Mouse (Mus musculus) cerebellum, adult 9-10 months (tissue): ENCODE results near the gene Rtkn.
"Not testable (repeated sequence)": the region's sequence is repeated elsewhere in the genome, so short reads cannot be mapped to it uniquely, and the experiment has no call there.

Experiments
- DNase-seq: peaks from one replicate; pipeline ENCODE4 v3.0.0; 2022

The Rtkn gene

GRCm38 (mm10) chr6:83141636-83142035 is 6.4 kb downstream of the Rtkn start:
- no peak for DNase-seq

GRCm38 (mm10) chr6:83142211-83142731 is 7.0 kb downstream of the Rtkn start:
- no peak for DNase-seq

DNA sequence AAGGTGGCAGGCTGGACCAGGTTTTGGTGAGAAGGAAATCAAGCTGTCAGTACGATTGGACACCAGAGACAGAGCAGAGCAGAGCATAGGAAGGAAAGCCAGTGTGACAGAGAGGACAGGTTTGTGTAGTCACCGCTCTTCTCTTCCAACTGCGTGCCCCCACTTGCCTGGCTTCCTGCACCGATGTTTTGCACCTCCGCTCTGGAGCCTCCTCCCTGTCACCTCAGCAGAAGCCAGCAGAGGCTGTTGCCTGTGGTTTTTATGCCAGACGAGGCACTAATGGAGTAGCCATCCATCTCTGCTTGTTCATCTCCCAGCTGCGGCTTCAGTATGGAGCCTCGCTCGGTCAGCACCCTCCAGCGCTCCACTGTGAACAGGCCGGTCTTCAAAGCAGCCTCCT is 7.6 kb downstream of the Rtkn start:
- no peak for DNase-seq

GRCm38 (mm10) chr6:83145209-83145608 is 9.9 kb downstream of the Rtkn start:
- no peak for DNase-seq

- no peak for DNase-seq
These were observed 10.5 kb downstream of the Rtkn start for GRCm38 (mm10) chr6:83145805-83146204.

GRCm38 (mm10) chr6:83147280-83147679 is 12.0 kb downstream of the Rtkn start:
- no peak for DNase-seq

DNA sequence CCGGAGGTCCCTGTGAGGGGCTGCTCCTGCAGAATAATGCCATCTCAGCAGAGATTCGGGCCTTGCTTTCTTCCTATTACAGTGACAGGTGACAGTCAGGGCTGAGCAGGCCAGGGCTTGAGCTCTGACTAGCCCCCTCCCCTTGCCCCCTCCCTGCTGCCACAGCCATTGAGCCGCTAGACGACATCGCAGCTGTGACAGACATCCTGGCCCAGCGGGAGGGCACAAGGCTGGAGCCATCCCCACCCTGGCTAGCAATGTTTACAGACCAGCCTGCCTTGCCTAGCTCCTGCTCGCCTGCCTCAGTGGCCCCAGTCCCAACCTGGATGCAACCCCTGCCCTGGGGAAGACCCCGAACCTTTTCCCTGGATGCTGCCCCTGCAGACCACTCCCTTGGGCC is 16.5 kb downstream of the Rtkn start:
- no peak for DNase-seq

GRCm38 (mm10) chr6:83153038-83153437 is 17.8 kb downstream of the Rtkn start:
- no peak for DNase-seq

DNA sequence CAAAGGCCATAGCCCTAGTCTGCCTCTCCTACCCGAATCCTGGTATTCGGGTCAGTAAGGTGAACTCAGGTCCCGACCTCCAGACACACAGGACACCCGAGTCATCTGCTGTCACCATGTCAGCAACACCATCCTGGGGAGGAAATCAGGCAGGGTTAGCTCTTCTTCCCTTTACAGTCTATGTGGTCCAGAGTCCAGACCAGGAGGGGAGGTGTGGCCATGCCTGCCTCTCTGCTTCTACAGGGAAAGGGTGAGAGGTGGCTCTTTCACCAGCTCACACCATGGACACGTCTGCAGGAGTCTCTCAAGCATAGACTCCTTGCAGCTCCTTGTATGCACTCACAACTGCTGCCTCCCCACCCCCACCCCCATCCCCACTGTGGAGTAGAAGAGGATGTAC is 18.2 kb downstream of the Rtkn start:
- DNase-seq, result no peak

DNA sequence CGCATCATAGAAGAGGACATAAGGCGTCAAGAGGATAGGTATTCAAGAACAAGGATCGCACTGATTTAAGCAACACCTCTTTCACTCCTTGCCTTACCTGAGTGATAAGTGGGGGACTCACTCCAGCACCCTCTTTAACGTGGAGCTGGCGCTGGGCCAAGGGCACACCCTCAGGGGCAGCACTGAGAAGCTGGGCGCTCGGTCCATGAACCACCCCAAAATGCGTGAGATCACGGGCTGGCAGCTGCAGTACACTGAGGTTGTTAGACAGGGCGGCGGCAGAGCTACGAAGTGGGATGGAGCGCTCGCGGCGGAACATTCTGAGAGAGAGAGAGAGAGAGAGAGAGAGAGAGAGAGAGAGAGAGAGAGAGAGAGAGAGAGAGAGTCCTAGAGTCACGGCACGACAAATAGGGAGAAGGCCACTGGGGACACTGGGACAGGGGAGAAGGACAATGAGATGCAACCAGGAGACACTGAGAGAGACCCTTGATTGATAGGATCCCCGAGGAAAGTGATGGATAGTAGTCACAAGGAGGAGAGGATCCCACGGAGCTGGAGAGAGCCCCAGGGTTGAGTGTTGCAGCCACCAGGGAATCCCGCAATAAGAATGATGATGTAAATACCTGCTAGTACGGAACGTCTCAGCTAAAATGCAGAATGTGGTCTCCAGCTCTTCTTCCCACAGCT is 20.4 kb downstream of the Rtkn start:
- DNase-seq, result no peak

GRCm38 (mm10) chr6:83156259-83156684 is 21.0 kb downstream of the Rtkn start, which contains the start of the genes Wdr54 and 1700003E16Rik:
TSS of gene Wdr54 (minus strand) at chr6:83156397.
TSS of gene 1700003E16Rik (plus strand) at chr6:83156404.
- peak; percentile 69 for DNase-seq

- DNase-seq, result not testable (repeated sequence)
These were observed 24.2 kb downstream of the Rtkn start for GRCm38 (mm10) chr6:83159456-83159855.

DNA sequence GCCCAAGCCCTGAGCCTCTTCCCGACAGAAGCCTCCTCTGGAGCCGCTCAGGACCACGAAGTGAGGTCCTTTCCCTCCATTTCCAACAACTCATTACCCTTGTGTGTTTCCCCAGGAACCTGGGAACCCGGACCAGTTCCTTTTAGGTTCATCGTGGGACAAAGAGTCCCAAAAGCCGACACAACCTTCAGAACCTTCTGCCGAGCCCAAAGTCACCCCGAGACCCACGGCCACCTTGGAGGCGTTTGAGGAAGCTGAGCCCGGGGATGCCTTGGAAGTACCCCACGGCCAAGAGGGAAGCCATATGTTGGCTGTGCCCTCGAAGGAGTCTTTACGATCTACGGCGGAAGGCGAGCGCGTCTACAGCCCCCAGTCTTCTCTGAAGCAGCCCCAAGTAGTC is 26.2 kb downstream of the Rtkn start:
- no peak for DNase-seq

- DNase-seq, result peak; percentile 58
These were observed 26.8 kb downstream of the Rtkn start for GRCm38 (mm10) chr6:83161921-83162641.

DNA sequence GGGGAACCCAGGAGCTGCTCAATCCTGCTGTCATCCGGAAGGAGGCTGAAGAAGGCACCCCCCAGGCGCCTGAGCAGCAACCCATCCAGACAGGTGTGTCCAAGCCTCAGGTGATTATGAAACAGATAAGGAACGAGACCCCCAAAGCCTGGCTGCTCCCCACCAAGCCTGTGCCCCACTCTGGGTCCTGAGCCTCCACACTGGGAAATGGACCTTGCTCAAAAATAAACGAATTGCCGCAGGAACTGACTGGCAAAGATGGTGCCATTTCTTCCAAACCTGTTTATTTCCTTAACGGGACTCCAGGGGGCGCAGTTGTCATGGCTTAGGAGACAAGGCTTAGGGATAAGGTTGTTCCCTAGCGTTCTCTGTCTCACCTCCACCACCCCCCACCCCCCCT is 27.4 kb downstream of the Rtkn start:
- DNase-seq, result peak; percentile 89

GRCm38 (mm10) chr6:83165026-83165606 is 29.9 kb downstream of the Rtkn start:
- DNase-seq, result no peak

DNA sequence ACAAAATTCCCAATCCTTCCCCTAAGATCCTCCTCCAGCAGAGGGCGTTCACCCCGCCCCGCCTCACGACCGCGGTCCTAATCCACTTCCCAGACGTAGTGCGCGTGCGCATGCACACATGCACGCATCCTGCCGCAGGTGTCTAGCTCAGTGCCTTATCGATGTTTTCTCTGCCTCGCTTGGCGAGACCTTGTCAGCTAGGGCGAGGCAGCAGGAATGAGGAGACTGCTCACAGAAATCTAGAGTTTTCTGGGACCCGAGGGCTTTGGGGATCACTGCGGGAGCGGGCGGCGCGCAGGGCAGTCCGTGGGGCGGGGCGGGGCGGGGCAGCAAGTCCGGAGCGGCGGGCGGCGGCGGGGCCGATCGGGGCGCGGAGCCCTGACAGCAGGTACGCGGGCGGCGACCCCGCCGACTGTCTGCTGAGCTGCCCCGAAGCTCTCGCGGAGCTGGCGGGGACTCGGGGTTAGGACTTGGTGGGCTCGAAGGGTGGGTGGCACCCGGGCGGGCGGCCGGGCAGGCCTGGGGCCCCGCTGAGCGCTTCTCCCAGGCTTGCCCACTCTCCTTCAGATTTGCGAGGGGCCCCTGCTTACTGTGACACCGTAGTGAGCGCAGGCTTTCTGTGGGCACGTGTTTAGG is 30.5 kb downstream of the Rtkn start, which contains the start of gene Dctn1:
TSS of gene Dctn1 (plus strand) at position 314 of the 636 bp plus-strand sequence.
- peak; percentile 96 for DNase-seq

DNA sequence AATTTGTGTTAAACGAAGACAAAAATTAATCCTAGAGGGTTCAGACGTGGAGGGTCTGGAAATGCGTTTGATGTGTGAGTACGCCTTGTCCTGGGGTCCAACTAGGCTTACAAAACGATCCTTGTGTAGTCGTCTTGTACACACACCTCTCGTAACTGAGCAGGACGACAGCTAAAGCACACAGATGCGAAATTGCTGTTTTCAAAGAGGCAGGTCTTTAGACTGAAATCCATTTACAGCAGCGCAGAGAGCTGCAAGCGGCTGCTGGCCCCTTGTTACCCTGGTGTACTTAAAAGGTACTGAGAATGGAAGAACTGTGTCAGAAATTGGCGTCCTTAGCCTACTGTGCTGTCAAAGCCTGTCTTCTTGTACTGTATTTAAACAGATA is 31.0 kb downstream of the Rtkn start:
- DNase-seq, result no peak

DNA sequence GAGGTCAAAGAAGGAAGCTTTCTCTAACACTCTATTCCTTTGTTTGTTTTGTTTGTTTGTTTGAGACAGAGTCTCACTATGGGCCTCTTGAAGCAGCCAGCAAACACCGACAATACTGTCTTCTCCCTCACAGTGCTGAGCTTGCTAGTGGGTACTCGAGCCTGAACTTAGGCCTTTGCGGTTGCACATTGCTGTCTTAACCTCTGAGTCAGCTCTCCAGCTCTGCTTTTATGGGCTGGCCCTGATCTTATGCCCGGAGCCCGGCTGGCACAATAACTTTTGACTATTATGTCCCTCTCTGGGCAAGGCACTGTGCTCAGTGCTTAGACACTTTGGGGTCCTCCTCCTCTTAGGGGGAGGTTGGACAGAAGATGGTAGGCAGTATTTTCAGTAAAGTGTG is 34.6 kb downstream of the Rtkn start:
- no peak for DNase-seq

- no peak for DNase-seq
These were observed 35.8 kb downstream of the Rtkn start for GRCm38 (mm10) chr6:83171063-83171462.

DNA sequence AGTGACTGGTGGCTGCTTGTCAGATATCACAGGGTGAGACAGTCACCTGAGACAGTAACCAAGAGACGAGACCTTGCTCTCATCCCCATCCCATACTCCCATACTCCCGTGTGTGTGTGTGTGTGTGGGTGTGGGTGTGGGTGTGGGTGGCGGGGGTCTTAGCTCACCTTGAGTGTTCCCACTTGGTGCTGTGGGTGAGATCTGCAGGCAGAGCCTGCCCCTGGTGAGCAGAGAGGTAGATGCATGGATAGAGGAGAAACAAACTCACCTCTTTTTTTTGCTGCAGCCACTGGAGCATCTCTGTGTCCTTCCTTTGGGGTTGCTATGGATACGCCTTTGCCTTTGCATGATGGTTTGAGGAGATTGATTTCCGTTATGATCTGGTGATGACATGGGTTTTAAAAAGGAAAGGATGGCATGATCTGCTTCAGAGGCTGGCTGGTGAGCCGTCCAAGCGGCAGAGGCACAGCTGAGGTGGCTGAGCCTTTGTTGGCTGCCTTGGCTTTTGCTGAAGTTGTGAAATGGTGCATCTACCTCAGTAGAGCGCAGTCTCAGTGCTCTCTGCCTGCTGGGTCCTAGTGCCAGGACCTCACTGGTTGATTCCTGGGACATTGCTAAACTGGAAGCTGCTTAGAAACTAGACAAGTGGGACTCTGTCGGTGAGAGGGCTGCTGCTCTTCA is 37.1 kb downstream of the Rtkn start:
- DNase-seq, result peak; percentile 65

DNA sequence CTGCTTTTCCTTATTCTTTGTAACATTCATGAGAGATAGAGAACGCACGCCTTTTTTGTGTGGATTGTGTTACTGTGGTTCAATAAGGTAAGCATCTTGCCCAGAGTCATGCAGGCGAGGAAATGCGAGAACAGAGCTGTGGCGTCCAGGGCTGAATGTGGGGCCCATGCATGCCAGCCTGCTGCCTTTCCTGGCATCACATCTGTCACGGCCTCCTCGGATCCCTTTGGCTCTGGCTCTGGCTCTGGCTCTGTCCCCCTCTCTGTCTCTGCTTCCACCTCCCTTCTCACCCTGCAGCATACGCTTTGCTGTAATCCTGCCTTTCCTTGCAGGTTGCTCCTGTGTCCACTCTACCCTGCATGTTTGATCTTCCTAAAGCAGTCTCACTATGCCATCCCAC is 40.7 kb downstream of the Rtkn start:
- DNase-seq, result no peak
